Mouse (Mus musculus) lung, postnatal 0 days (tissue): Measurements from ENCODE around the gene Fgf3. TPM values are rescaled to one million over a fixed set of nuclear protein-coding genes. Genes with fewer than 3 reads are reported as not detected.
"Not testable (repeated sequence)": the region's sequence is repeated elsewhere in the genome, so short reads cannot be mapped to it uniquely, and the experiment has no call there.

Source experiments
- ATAC-seq: fragments of 200-750 bp; cut with Nextera tagmentation; 2 replicates; pipeline ENCODE4 v1.8.0; 2017; ENCODE audit warnings: moderate library complexity
- DNase-seq: peaks from one replicate; pipeline ENCODE4 v3.0.0-alpha.2; 2016; ENCODE audit warnings: low spot score
- H3K27ac ChIP-seq: fragments of 300-500 bp; sonication (generic); 2 replicates; pipeline ENCODE4 v1.5.1; 2014; ENCODE audit warnings: antibody characterized with exemption, mild to moderate bottlenecking, low read length, mixed read lengths
- H3K27me3 ChIP-seq: fragments of 300-500 bp; sonication (generic); replicated peaks from 2 replicates; pipeline ENCODE4 v1.6.1; 2014; ENCODE audit warnings: low read length, mixed read lengths; ENCODE audit not compliant: insufficient read depth
- H3K36me3 ChIP-seq: fragments of 300-500 bp; sonication (generic); 2 replicates; pipeline ENCODE4 v1.6.1; 2014; ENCODE audit warnings: low read length, mixed read lengths; ENCODE audit not compliant: insufficient read depth
- H3K4me1 ChIP-seq: fragments of 300-500 bp; sonication (generic); 2 replicates; pipeline ENCODE4 v1.6.1; 2014; ENCODE audit warnings: antibody characterized with exemption, low read depth, low read length, mixed read lengths; ENCODE audit not compliant: insufficient read depth
- H3K4me2 ChIP-seq: fragments of 300-500 bp; sonication (generic); replicated peaks from 2 replicates; pipeline ENCODE4 v1.6.1; 2014; ENCODE audit warnings: low read depth, mild to moderate bottlenecking, low read length, moderate library complexity, mixed read lengths
- H3K4me3 ChIP-seq: fragments of 300-500 bp; sonication (generic); 2 replicates; pipeline ENCODE4 v1.5.1; 2014; ENCODE audit warnings: low read depth, low read length
- H3K9ac ChIP-seq: fragments of 300-500 bp; sonication (generic); replicated peaks from 2 replicates; pipeline ENCODE4 v1.6.1; 2014; ENCODE audit warnings: low read depth, mild to moderate bottlenecking
- H3K9me3 ChIP-seq: fragments of 300-500 bp; sonication (generic); 2 replicates; pipeline ENCODE4 v1.6.1; 2016; ENCODE audit warnings: low read length, mixed read lengths
- CTCF ChIP-seq: IDR thresholded peaks from 2 replicates; pipeline ENCODE4 v1.5.1; 2016; ENCODE audit warnings: antibody characterized with exemption, mild to moderate bottlenecking
- EP300 ChIP-seq: IDR thresholded peaks from 2 replicates; pipeline ENCODE4 v1.6.1; 2016; ENCODE audit warnings: antibody characterized with exemption, mild to moderate bottlenecking, control low read depth
- WGBS: fragments of 180-500 bp; shearing (Covaris S2); extraction: QIAGEN DNeasy Blood & Tissue Kit; methylation state at CpG from one replicate; pipeline ENCODE4 v1.1.7; 2014; 5-methylcytosine and 5-hydroxymethylcytosine counted together
- polyA plus RNA-seq: library from polyadenylated mRNA; unstranded; fragments of >200 nt; fragmentation: Nextera tagmentation; extraction: Ambion mirVana; gene quantifications from 2 replicates; pipeline ENCODE4 v1.2.1, GENCODE M21; 2015

Fgf3 gene
- polyA plus RNA-seq, 1 experiment from 2014 or later: not detected

DNA sequence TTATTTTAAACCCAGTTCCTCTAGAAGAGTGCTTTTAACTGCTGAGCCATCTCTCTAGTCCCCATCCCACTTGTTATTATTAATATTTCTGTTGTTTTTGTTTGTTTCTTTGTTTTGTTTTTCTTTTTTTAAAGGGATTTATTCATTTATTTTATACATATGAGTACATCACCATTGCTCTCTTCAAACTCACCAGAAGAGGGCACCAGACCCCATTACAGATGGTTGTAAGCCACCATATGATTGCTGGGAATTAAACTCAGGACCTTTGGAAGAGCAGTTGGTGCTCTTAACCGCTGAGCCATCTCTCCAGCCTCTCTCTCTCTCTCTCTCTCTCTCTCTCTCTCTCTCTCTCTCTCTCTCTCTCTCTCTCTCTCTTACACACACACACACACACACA, 52.8 kb downstream of the Fgf3 start:
- not testable (repeated sequence) for H3K4me2 ChIP-seq, ATAC-seq, H3K27ac ChIP-seq, H3K9me3 ChIP-seq, H3K4me1 ChIP-seq, H3K36me3 ChIP-seq, DNase-seq, H3K4me3 ChIP-seq, H3K9ac ChIP-seq
- H3K27me3 ChIP-seq: peaks cover 17% of the 10 kb centered on the region
- peak; percentile 11; the same call in 1 of the 2 replicates for TF ChIP-seq CTCF
- 90% methylated on average over 1 of the region's 1 CpGs for WGBS

DNA sequence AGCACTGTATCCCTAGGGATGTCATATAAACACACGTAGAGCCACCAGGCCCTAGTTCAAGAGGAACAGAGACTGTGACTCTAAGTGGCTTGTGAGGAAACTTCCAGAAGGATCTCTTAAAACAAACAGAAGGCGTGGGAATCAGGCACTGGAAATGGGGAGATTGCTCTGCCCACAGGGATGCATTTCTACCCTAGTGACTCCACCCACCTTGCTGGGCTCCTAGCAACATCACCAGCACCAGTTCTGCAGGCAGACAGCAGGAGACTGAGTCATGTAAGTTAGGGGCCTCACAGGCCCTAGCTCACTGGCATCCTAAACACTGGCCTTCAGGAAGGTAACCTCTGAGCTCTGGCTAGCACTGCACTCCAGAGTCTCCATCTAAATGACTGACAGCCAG, 54.0 kb downstream of the Fgf3 start:
- TF ChIP-seq EP300 (no peak), CTCF (no peak)
- H3K4me2 ChIP-seq: no peak overlapping the region
- no peaks in the 10 kb centered on the region for H3K36me3 ChIP-seq
- no peaks in the 10 kb centered on the region for H3K9me3 ChIP-seq
- 55% methylated on average over 2 of the region's 2 CpGs for WGBS
- DNase-seq (no peak), ATAC-seq (no peak)
- peaks cover 14% of the 10 kb centered on the region; the same call in 1 of the 2 replicates for H3K4me1 ChIP-seq
- H3K9ac ChIP-seq: no peak overlapping the region
- H3K27ac ChIP-seq: no peak overlapping the region
- peaks cover 29% of the 10 kb centered on the region for H3K27me3 ChIP-seq
- H3K4me3 ChIP-seq: no peak overlapping the region

DNA sequence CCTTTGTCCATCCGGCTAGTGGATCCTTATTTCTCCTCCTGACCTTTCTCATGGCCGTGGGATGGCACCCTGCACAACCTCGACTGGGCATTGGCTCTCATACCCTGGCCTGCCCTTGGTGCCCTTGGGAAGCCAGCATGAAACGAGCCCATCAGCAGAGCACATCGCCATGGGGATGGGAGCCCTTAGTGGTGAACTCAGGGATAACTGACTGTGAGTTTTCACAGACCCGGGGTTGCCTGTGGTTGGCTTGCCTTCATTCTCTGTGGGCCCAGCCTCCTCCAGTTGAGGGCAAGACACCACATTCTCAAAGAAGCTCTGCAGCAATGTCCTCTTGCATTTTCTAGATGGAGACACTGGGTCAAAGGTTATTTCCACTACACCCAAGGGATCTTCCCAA, 54.4 kb downstream of the Fgf3 start:
- Histone ChIP-seq H3K4me3 (no peak overlapping the region), H3K27me3 (peaks cover 33% of the 10 kb centered on the region), H3K4me1 (peaks cover 14% of the 10 kb centered on the region; the same call in 1 of the 2 replicates), H3K4me2 (no peak overlapping the region), H3K9ac (no peak overlapping the region), H3K27ac (no peak overlapping the region), H3K36me3 (no peaks in the 10 kb centered on the region), H3K9me3 (no peaks in the 10 kb centered on the region)
- 56% methylated on average over 6 of the region's 6 CpGs for WGBS
- TF ChIP-seq CTCF: no peak
- no peak for TF ChIP-seq EP300
- DNase-seq: no peak
- ATAC-seq: no peak

Other genes starting within 250 kb of the Fgf3 start
- gene Ano1, start 86.1 kb upstream of the Fgf3 start, polyA plus RNA-seq: 69.0 and 77.2 TPM in 2 replicates
- gene Fgf4, start 9.3 kb downstream of the Fgf3 start, polyA plus RNA-seq: not detected in 2 replicates
- not detected in 2 replicates for gene Fgf15, start 58.4 kb downstream of the Fgf3 start, polyA plus RNA-seq
- 20.3 and 23.3 TPM in 2 replicates for gene LTO1, start 77.0 kb downstream of the Fgf3 start, polyA plus RNA-seq
- gene Ccnd1, start 101.8 kb downstream of the Fgf3 start, polyA plus RNA-seq: 68.4 and 75.5 TPM in 2 replicates